In genomic region chr7:132593762-132594161, GRCm38 (mm10) we compare ENCODE assay signal across 21 mouse cellular contexts. TPM values are rescaled to one million over a fixed set of nuclear protein-coding genes. Genes with fewer than 3 reads are reported as not detected.
"Had no signal": no experiment of that assay in that cellular context is flagged by ENCODE, and none has a peak within 500 bp of the region (broad histone marks: within the 10 kb centered on the region; RNA-seq: fewer than 3 reads in every experiment).

No protein-coding gene starts in this region.

- DNase-seq: retina, postnatal 1 day; right cerebral cortex, adult 18-20 months; right cerebral cortex, postnatal 14 days; right cerebral cortex, postnatal 25 days; right cerebral cortex, postnatal 4 days; spleen, adult 18-20 months; thymus, adult 18-20 months; thymus, adult 2 months; thymus, postnatal 14 days; thymus, postnatal 25 days; thymus, postnatal 36 days; thymus, postnatal 4 days had no signal

- H3K36me3 ChIP-seq: neural tube, embryonic 13.5 days; neural tube, embryonic 15.5 days; stomach, embryonic 15.5 days had no signal

- H3K4me3 ChIP-seq: neural tube, embryonic 13.5 days; neural tube, embryonic 15.5 days; stomach, embryonic 15.5 days had no signal

- H3K27ac ChIP-seq: neural tube, embryonic 13.5 days; neural tube, embryonic 15.5 days; stomach, embryonic 15.5 days; stomach, postnatal 0 days had no signal

- H3K9me3 ChIP-seq: neural tube, embryonic 13.5 days; neural tube, embryonic 15.5 days; stomach, embryonic 15.5 days had no signal

RNA-seq across cellular contexts. Expression of gene Nkx1-2, which starts 5.7 kb away (rescaled TPM):
- total RNA-seq: neutrophil, adult 5-6 weeks had no signal
- polyA plus RNA-seq: stomach, embryonic 14.5 days; stomach, embryonic 16.5 days; stomach, postnatal 0 days; thymus, postnatal 0 days; urinary bladder, adult 2 months had no signal
